Mouse (Mus musculus) forebrain, embryonic 16.5 days (tissue): ENCODE data around the gene Ing5. TPM values are rescaled to one million over a fixed set of nuclear protein-coding genes. Genes with fewer than 3 reads are reported as not detected.
"Not testable (repeated sequence)": the region's sequence is repeated elsewhere in the genome, so short reads cannot be mapped to it uniquely, and the experiment has no call there.

Experiments
- ATAC-seq: fragments of 200-750 bp; cut with Nextera tagmentation; 2 replicates; pipeline ENCODE4 v1.8.0; 2017; ENCODE audit warnings: mild to moderate bottlenecking, moderate library complexity
- H3K27ac ChIP-seq: fragments of 300-500 bp; sonication (generic); 2 replicates; pipeline ENCODE4 v1.5.1; 2014; ENCODE audit warnings: low read length, control low read depth
- H3K27me3 ChIP-seq: fragments of 300-500 bp; sonication (generic); replicated peaks from 2 replicates; pipeline ENCODE4 v1.6.1; 2014; ENCODE audit warnings: low read length; ENCODE audit not compliant: control insufficient read depth, insufficient read depth
- H3K36me3 ChIP-seq: fragments of 300-500 bp; sonication (generic); 2 replicates; pipeline ENCODE4 v1.6.1; 2014; ENCODE audit not compliant: control insufficient read depth, insufficient read depth
- H3K4me1 ChIP-seq: fragments of 300-500 bp; sonication (generic); replicated peaks from 2 replicates; pipeline ENCODE4 v1.6.1; 2014; ENCODE audit warnings: low read length; ENCODE audit not compliant: control insufficient read depth, insufficient read depth
- H3K4me2 ChIP-seq: fragments of 300-500 bp; sonication (generic); 2 replicates; pipeline ENCODE4 v1.6.1; 2014; ENCODE audit warnings: mild to moderate bottlenecking, low read length, control low read depth
- H3K4me3 ChIP-seq: fragments of 300-500 bp; sonication (generic); replicated peaks from 2 replicates; pipeline ENCODE4 v1.5.1; 2014; ENCODE audit warnings: mild to moderate bottlenecking, low read length, control low read depth
- H3K9ac ChIP-seq: fragments of 300-500 bp; sonication (generic); replicated peaks from 2 replicates; pipeline ENCODE4 v1.6.1; 2014; ENCODE audit warnings: low read depth, low read length, control low read depth
- H3K9me3 ChIP-seq: fragments of 300-500 bp; sonication (generic); 2 replicates; pipeline ENCODE4 v1.6.1; 2016; ENCODE audit warnings: low read length; ENCODE audit not compliant: control insufficient read depth
- WGBS: fragments of 180-500 bp; shearing (Covaris S2); extraction: QIAGEN DNeasy Blood & Tissue Kit; methylation state at CpG from one replicate; pipeline ENCODE4 v1.1.7; 2014; 5-methylcytosine and 5-hydroxymethylcytosine counted together
- polyA plus RNA-seq: library from polyadenylated mRNA; unstranded; fragments of >200 nt; fragmentation: Nextera tagmentation; extraction: Ambion mirVana; gene quantifications from 2 replicates; pipeline ENCODE4 v1.2.1, GENCODE M21; 2015

Gene Ing5
- polyA plus RNA-seq, 1 experiment from 2014 or later: 11.9 TPM

GRCm38 (mm10) chr1:93838569-93838968 is 34.8 kb downstream of the Ing5 start:
- 92% methylated on average over 7 of the region's 8 CpGs for WGBS

DNA sequence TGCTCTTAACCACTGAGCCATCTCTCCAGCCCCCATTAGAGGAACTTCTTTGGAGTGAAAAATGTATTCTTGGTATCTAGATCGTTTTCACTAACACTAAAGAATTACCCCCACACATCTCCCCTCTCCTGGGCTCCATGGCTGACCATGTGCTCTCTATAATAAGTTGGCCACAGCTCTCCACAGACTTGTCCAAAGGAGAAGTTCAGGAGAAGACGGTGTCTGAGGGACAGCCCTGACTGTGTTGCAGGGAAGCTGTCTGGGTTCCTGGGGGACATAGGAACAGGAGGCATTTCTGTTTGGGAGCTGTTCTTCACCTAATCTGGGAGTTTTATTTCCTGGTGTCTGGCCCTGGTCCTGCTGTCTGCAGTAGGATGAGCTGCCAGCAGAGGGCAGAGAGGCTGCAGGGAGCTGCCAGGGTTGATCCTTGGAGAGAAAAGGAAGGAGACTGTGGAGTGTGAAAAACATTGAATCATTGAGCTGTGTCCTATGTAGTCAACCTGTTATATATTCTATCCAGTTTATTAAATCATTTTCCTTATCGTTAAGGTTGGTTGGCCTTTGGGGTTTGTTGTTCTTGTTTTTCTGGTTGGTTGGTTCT is 42.1 kb downstream of the Ing5 start:
- not testable (repeated sequence) for H3K4me2 ChIP-seq, H3K27me3 ChIP-seq, H3K9ac ChIP-seq, H3K36me3 ChIP-seq, H3K4me1 ChIP-seq, H3K27ac ChIP-seq, H3K9me3 ChIP-seq, H3K4me3 ChIP-seq
- peak; percentile 67; the same call in 1 of the 2 replicates for ATAC-seq
- WGBS: 67% methylated on average over 1 of the region's 3 CpGs

More at GRCm38 (mm10) chr1:93838569-93838968, 34.8 kb downstream of the Ing5 start:
- H3K4me3 ChIP-seq, H3K27me3 ChIP-seq, H3K4me2 ChIP-seq, H3K9ac ChIP-seq, H3K36me3 ChIP-seq, H3K27ac ChIP-seq, H3K4me1 ChIP-seq, H3K9me3 ChIP-seq, ATAC-seq: not testable (repeated sequence)

DNA sequence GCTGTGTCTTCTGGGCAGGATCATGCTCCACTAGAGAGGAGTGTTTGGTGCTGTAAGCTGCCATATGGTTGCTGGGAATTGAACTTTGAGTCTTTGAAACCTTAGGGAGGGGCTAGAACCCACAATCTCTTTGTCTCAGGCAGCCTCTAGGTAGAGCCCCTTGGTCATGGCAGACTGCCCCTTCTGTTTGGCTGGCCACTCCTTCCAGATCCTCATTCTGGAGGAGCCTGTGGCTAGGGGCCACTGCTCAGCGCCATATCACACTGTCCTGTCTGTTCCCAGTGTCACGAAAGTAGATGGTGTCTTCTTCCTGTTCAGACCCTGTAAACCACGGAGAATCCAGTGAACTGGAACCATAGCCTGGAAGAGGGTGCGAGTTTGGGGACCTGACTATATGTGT is 52.0 kb downstream of the Ing5 start:
- H3K4me2 ChIP-seq, H3K9me3 ChIP-seq, H3K9ac ChIP-seq, H3K27ac ChIP-seq, H3K27me3 ChIP-seq, H3K36me3 ChIP-seq, H3K4me1 ChIP-seq, ATAC-seq, H3K4me3 ChIP-seq: not testable (repeated sequence)
- WGBS: 90% methylated on average over 4 of the region's 4 CpGs

DNA sequence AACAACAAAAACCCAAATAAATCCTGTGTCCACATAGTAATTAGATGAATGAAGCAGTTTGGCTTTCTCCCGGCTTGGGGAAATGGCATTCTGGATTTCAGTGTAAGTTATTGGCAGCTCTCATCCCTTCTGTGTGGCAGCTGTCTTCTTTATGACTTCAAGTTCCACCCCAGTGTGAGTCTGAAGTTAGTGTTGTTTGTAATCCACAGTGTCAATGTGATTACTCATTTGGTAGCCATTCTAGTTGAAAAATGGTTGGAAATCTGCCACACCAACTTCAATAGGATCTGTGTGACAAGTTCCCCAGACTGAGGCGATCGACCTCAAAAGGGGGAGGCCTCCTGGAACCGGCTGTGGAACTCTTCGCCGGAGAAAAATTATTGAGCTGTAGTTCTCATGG is 53.6 kb downstream of the Ing5 start:
- 33% methylated on average over 6 of the region's 6 CpGs for WGBS
- Histone ChIP-seq H3K36me3 (no peaks in the 10 kb centered on the region), H3K27ac (no peak overlapping the region), H3K4me1 (no peaks in the 10 kb centered on the region; the same call in 1 of the 2 replicates), H3K27me3 (no peaks in the 10 kb centered on the region), H3K4me2 (no peak overlapping the region), H3K9me3 (no peaks in the 10 kb centered on the region), H3K9ac (no peak overlapping the region), H3K4me3 (no peak overlapping the region)
- no peak for ATAC-seq

DNA sequence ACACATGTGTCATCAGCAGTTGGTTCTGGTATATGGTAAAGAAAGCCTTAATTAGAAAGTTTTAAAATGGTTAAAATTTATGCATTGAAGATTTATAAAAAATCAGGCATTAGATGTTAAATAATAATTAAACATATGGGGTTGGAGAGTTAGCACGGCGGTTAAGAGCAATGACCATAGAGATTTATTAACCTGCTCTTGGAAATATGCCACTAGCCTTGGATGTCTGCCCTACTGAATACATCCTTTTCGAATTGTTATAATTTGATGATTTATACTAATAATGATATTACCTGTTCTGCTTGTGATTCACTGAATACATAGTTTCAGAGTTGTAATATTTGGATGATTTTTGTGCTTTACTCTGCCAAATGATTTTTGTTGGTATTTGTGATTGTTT is 54.2 kb downstream of the Ing5 start:
- no peak overlapping the region for H3K9ac ChIP-seq
- WGBS: 80% methylated on average over 3 of the region's 3 CpGs
- no peak overlapping the region for H3K27ac ChIP-seq
- no peaks in the 10 kb centered on the region; the same call in 1 of the 2 replicates for H3K4me1 ChIP-seq
- H3K36me3 ChIP-seq: no peaks in the 10 kb centered on the region
- no peaks in the 10 kb centered on the region for H3K9me3 ChIP-seq
- no peak overlapping the region for H3K4me3 ChIP-seq
- ATAC-seq: no peak
- no peaks in the 10 kb centered on the region for H3K27me3 ChIP-seq
- no peak overlapping the region for H3K4me2 ChIP-seq

GRCm38 (mm10) chr1:93859619-93860018 is 55.9 kb downstream of the Ing5 start:
- no peak for ATAC-seq
- Histone ChIP-seq H3K4me2 (no peak overlapping the region), H3K4me1 (no peaks in the 10 kb centered on the region; the same call in 1 of the 2 replicates), H3K9me3 (no peaks in the 10 kb centered on the region), H3K4me3 (no peak overlapping the region), H3K36me3 (no peaks in the 10 kb centered on the region), H3K27ac (no peak overlapping the region), H3K27me3 (no peaks in the 10 kb centered on the region), H3K9ac (no peak overlapping the region)

DNA sequence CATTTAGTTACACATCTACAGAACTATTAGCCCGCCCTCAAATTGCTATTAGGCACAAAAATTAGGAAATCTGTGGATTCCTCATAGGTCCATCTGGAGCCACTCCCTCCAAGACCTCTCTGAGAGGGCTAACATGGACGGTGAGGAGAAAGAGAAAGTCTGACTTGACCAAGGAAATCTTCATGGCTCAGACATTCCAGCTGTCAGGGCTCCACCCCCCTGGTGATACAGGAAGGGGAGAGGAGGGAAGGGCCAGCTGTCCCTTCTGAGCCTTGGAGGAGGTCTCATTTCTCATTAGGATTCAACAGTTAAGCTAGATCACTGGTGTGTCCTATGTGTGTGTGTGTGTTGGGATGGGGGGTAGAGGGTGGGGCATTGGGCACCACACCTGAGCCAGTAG is 57.3 kb downstream of the Ing5 start, which contains the start of gene Gal3st2:
Gal3st2 (plus strand) TSS at position 259 of the 400 bp plus-strand sequence.
- not testable (repeated sequence) for H3K4me3 ChIP-seq, H3K4me2 ChIP-seq, H3K27me3 ChIP-seq, H3K9ac ChIP-seq, ATAC-seq, H3K4me1 ChIP-seq, H3K36me3 ChIP-seq, H3K27ac ChIP-seq, H3K9me3 ChIP-seq
- 68% methylated on average over 2 of the region's 2 CpGs for WGBS

Other genes with a start within 250 kb of the Ing5 start
- gene Stk25, start 145.3 kb upstream of the Ing5 start, polyA plus RNA-seq: 316 and 341 TPM in 2 replicates
- gene Bok, start 118.3 kb upstream of the Ing5 start, polyA plus RNA-seq: 89.5 and 104 TPM in 2 replicates
- gene Atg4b, start 52.5 kb upstream of the Ing5 start, polyA plus RNA-seq: 104 and 108 TPM in 2 replicates
- 47.5 and 50.2 TPM in 2 replicates for gene Thap4, start 49.1 kb upstream of the Ing5 start, polyA plus RNA-seq
- gene Dtymk, start 2.0 kb upstream of the Ing5 start, polyA plus RNA-seq: 180 and 189 TPM in 2 replicates
- 17.2 and 19.5 TPM in 2 replicates for gene D2hgdh, start 20.9 kb downstream of the Ing5 start, polyA plus RNA-seq
- not detected in 2 replicates for gene Gal3st2, start 57.3 kb downstream of the Ing5 start, polyA plus RNA-seq
- gene Gal3st2b, start 114.3 kb downstream of the Ing5 start, polyA plus RNA-seq: 0.08 TPM in 1 of 2 replicates, not detected in the other
- not detected in 2 replicates for gene Gal3st2c, start 186.5 kb downstream of the Ing5 start, polyA plus RNA-seq
- gene Neu4, start 216.5 kb downstream of the Ing5 start, polyA plus RNA-seq: not detected in 2 replicates
- gene Pdcd1, start 248.6 kb downstream of the Ing5 start, polyA plus RNA-seq: not detected in 2 replicates